Mouse (Mus musculus) urinary bladder, adult 2 months (tissue): ENCODE results near the gene Agbl5. TPM values are rescaled to one million over a fixed set of nuclear protein-coding genes. Genes with fewer than 3 reads are reported as not detected.

Experiments used
- DNase-seq: peaks from one replicate; pipeline ENCODE4 v3.0.0; 2022; ENCODE audit warnings: low spot score
- polyA plus RNA-seq: library from polyadenylated mRNA; depleted of rRNA; stranded (reverse); fragments of >200 nt; gene quantifications from 2 replicates; pipeline ENCODE4 v1.2.3, GENCODE M21; 2012; rRNA removed

Gene Agbl5
- polyA plus RNA-seq, 1 experiment = 16.5 TPM

DNA sequence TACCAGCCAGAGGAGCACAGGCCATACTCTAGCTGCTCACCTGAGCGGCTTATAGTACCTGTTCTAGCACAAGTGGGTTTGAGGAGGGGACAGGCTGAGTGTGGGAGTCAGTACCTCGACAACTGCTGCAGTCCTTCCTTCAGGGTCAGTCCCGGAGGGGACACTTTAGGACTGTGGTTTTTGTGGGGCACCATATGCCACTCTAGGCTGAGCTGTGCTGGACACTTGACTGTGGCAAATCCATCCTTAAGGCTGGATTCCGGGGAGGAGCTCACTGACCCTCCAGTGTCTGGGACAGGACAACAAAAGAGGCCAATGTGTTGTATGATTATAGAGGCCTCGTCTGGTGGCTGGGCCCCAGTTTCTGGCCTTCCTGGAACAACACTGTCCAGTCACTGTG is 64.1 kb downstream of the Agbl5 start:
- no peak for DNase-seq

DNA sequence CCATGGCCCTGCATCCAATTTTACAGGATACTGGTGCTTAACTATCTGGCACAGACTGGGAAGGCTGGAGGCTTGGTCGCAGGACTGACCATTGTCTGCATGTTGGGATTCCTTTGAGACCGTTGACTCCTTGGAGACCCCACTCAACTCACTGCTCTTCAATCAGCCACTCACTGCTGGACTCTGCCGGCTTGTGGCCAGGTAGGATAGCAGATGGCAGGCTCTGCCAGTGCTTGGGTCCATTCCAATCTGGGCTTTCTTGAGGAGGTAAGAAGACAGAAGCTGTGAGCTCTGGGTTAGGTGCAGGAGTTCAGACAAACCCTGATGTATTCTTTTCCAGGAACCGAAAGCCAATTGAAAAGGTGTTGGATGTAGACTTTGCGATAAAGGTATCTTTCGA is 65.6 kb downstream of the Agbl5 start:
- DNase-seq = no peak

- DNase-seq = no peak
These were observed 66.1 kb downstream of the Agbl5 start for GRCm38 (mm10) chr5:30954556-30954955.

DNA sequence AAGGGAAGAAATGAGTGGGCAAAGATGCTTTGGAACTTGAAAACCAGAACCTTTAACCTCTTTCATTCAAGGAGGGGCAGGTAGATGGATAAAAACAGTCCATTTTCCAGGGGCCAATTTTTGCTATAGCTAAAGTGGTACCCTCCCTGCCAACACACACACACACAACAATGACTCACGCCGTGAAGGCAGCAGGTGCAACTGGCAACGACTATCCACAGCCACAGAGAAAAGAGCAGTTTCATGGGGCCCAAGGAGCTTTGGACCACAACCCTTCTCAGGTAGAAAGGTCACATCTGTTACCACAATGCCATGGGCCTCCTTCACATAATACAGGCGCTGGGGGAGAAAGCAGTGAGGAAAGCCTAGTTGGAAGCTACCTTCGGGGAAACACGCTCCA is 67.3 kb downstream of the Agbl5 start:
- no peak for DNase-seq

Other genes starting within 250 kb of the Agbl5 start
- 51.3 and 51.9 TPM in 2 replicates for gene Slc35f6, start 240.8 kb upstream of the Agbl5 start, polyA plus RNA-seq
- 7.9 and 9.9 TPM in 2 replicates for gene Cenpa, start 221.9 kb upstream of the Agbl5 start, polyA plus RNA-seq
- gene Dpysl5, start 177.1 kb upstream of the Agbl5 start, polyA plus RNA-seq = 0.28 and 0.35 TPM in 2 replicates
- 51.9 and 59.3 TPM in 2 replicates for gene Mapre3, start 74.1 kb upstream of the Agbl5 start, polyA plus RNA-seq
- 52.8 and 60.7 TPM in 2 replicates for gene Tmem214, start 20.7 kb upstream of the Agbl5 start, polyA plus RNA-seq
- gene Ost4, start 19.1 kb downstream of the Agbl5 start, polyA plus RNA-seq = 268 and 335 TPM in 2 replicates
- 59.2 and 104 TPM in 2 replicates for gene Emilin1, start 24.7 kb downstream of the Agbl5 start, polyA plus RNA-seq
- gene Khk, start 32.7 kb downstream of the Agbl5 start, polyA plus RNA-seq = 38.4 and 38.9 TPM in 2 replicates
- 14.0 and 15.0 TPM in 2 replicates for gene Cgref1, start 56.9 kb downstream of the Agbl5 start, polyA plus RNA-seq
- gene Preb, start 71.7 kb downstream of the Agbl5 start, polyA plus RNA-seq = 166 and 214 TPM in 2 replicates
- gene Tcf23, start 80.0 kb downstream of the Agbl5 start, polyA plus RNA-seq = 0.50 and 0.66 TPM in 2 replicates
- 162 and 174 TPM in 2 replicates for gene Atraid, start 159.6 kb downstream of the Agbl5 start, polyA plus RNA-seq
- 19.4 and 21.3 TPM in 2 replicates for gene Slc5a6, start 160.2 kb downstream of the Agbl5 start, polyA plus RNA-seq
- gene Cad, start 166.1 kb downstream of the Agbl5 start, polyA plus RNA-seq = 14.6 and 14.8 TPM in 2 replicates
- not detected in 2 replicates for gene Dnajc5g, start 217.6 kb downstream of the Agbl5 start, polyA plus RNA-seq
- 0.04 TPM in 1 of 2 replicates, not detected in the other for gene Slc30a3, start 219.5 kb downstream of the Agbl5 start, polyA plus RNA-seq
- not detected in 2 replicates for gene Trim54, start 228.0 kb downstream of the Agbl5 start, polyA plus RNA-seq